Mouse (Mus musculus): ENCODE measurements around the gene AU040320. TPM values are rescaled to one million over a fixed set of nuclear protein-coding genes. Genes with fewer than 3 reads are reported as not detected.

AU040320 gene
- polyA plus RNA-seq, 1 experiment, result 10.1 TPM

DNA sequence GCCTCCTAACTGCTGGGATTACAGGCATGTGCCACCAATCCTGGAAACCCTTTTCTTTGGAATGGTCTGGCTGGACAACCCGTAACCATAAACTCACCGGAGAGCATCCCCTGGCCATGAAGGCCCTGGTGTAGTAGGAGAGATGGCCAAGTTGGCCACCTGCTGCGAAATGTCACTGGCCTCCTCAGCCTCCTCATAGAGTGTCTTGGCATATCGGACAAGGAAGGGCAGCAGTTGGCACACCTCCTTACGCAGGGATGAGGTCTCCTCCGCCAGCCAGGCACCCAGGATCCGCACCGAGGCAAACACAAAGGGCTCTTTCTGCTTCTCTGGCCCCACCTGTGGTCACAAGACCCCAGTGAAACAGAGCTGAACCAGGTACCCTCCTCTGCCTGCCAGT is 5.0 kb upstream of the AU040320 start:
- H3K36me3 ChIP-seq (ENCODE audit: control insufficient read depth, insufficient read depth, low read length, poor library complexity, severe bottlenecking), result no peaks in the 10 kb centered on the region; the same call in 1 of the 2 replicates

GRCm38 (mm10) chr4:126749553-126749952 is 3.8 kb upstream of the AU040320 start:
- TF ChIP-seq CTCF (IDR thresholded peaks at IDR 0.05; ENCODE audit: low read depth, low read length) (no peak), EP300 (IDR thresholded peaks at IDR 0.05; ENCODE audit: insufficient read depth, low read depth, low read length) (no peak), POLR2A (IDR thresholded peaks at IDR 0.05; ENCODE audit: insufficient read depth, low read length) (no peak)
- no peak overlapping the region for H3K9ac ChIP-seq (ENCODE audit: low read depth, poor library complexity, severe bottlenecking)
- no peaks in the 10 kb centered on the region for H3K27me3 ChIP-seq (ENCODE audit: control insufficient read depth, insufficient read depth, low read length, poor library complexity, severe bottlenecking)
- no peak overlapping the region for H3K4me3 ChIP-seq (ENCODE audit: low read depth, low read length)
- peaks cover 2% of the 10 kb centered on the region for H3K4me1 ChIP-seq (ENCODE audit: control insufficient read depth, insufficient read depth, low read length)
- H3K27ac ChIP-seq (ENCODE audit: insufficient read depth, low read length), result no peak overlapping the region
- H3K9me3 ChIP-seq (replicated peaks; ENCODE audit: control insufficient read depth, insufficient read depth, low read length, poor library complexity, severe bottlenecking), result no peaks in the 10 kb centered on the region
- no peaks in the 10 kb centered on the region; the same call in 1 of the 2 replicates for H3K36me3 ChIP-seq (ENCODE audit: control insufficient read depth, insufficient read depth, low read length, poor library complexity, severe bottlenecking)

More for the DNA sequence above, 5.0 kb upstream of the AU040320 start:
- Histone ChIP-seq H3K9me3 (replicated peaks; ENCODE audit: control insufficient read depth, insufficient read depth, low read length, poor library complexity, severe bottlenecking) (no peaks in the 10 kb centered on the region), H3K4me1 (ENCODE audit: control insufficient read depth, insufficient read depth, low read length) (peaks cover 2% of the 10 kb centered on the region), H3K27me3 (ENCODE audit: control insufficient read depth, insufficient read depth, low read length, poor library complexity, severe bottlenecking) (no peaks in the 10 kb centered on the region), H3K27ac (ENCODE audit: insufficient read depth, low read length) (no peak overlapping the region), H3K4me3 (ENCODE audit: low read depth, low read length) (no peak overlapping the region), H3K9ac (ENCODE audit: low read depth, poor library complexity, severe bottlenecking) (no peak overlapping the region)
- TF ChIP-seq CTCF (IDR thresholded peaks at IDR 0.05; ENCODE audit: low read depth, low read length), result no peak
- TF ChIP-seq EP300 (IDR thresholded peaks at IDR 0.05; ENCODE audit: insufficient read depth, low read depth, low read length), result no peak
- no peak for TF ChIP-seq POLR2A (IDR thresholded peaks at IDR 0.05; ENCODE audit: insufficient read depth, low read length)

GRCm38 (mm10) chr4:126750046-126750683 is 3.2 kb upstream of the AU040320 start:
- Histone ChIP-seq H3K4me1 (ENCODE audit: control insufficient read depth, insufficient read depth, low read length) (peaks cover 2% of the 10 kb centered on the region), H3K27ac (ENCODE audit: insufficient read depth, low read length) (no peak overlapping the region), H3K36me3 (ENCODE audit: control insufficient read depth, insufficient read depth, low read length, poor library complexity, severe bottlenecking) (no peaks in the 10 kb centered on the region; the same call in 1 of the 2 replicates), H3K9me3 (replicated peaks; ENCODE audit: control insufficient read depth, insufficient read depth, low read length, poor library complexity, severe bottlenecking) (no peaks in the 10 kb centered on the region), H3K9ac (ENCODE audit: low read depth, poor library complexity, severe bottlenecking) (no peak overlapping the region), H3K4me3 (ENCODE audit: low read depth, low read length) (no peak overlapping the region), H3K27me3 (ENCODE audit: control insufficient read depth, insufficient read depth, low read length, poor library complexity, severe bottlenecking) (no peaks in the 10 kb centered on the region)
- TF ChIP-seq POLR2A (IDR thresholded peaks at IDR 0.05; ENCODE audit: insufficient read depth, low read length) (no peak), EP300 (IDR thresholded peaks at IDR 0.05; ENCODE audit: insufficient read depth, low read depth, low read length) (no peak), CTCF (IDR thresholded peaks at IDR 0.05; ENCODE audit: low read depth, low read length) (no peak)

DNA sequence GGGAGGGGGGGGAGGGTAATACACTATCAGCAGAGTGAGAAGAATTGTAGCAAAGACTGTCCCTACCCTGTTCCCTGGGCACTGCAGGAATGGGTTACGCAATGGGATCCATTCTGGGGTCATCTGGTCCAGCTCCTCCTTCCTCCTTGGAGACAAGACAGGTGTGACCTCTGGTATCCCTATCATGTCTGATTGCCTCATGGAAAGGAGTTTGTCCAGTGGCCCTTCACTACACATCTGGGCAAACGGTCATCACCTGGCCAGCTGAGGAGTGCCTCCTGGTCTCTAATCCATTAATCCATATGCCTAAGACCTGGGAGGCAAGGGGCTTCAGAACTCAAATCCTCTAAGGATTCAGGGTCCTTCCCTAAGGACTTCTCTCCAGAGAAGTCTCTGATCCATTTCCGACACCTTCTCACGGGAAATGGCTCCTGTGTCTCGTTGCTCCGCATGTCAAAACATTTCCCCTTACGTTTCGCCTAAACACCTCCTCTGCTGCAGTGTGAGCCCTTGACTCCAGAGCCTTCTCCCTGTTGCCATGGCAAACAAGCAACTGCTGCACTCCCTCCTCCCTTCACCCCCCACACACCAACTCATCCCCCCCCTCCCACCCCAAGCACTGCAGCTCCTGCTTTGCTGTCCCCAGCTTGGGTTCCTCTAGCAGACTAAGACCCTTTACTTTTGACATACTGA is 2.3 kb upstream of the AU040320 start:
- Histone ChIP-seq H3K9ac (ENCODE audit: low read depth, poor library complexity, severe bottlenecking) (no peak overlapping the region), H3K27ac (ENCODE audit: insufficient read depth, low read length) (no peak overlapping the region), H3K27me3 (ENCODE audit: control insufficient read depth, insufficient read depth, low read length, poor library complexity, severe bottlenecking) (no peaks in the 10 kb centered on the region), H3K4me1 (ENCODE audit: control insufficient read depth, insufficient read depth, low read length) (peaks cover 2% of the 10 kb centered on the region), H3K4me3 (ENCODE audit: low read depth, low read length) (no peak overlapping the region), H3K36me3 (ENCODE audit: control insufficient read depth, insufficient read depth, low read length, poor library complexity, severe bottlenecking) (no peaks in the 10 kb centered on the region; the same call in 1 of the 2 replicates), H3K9me3 (replicated peaks; ENCODE audit: control insufficient read depth, insufficient read depth, low read length, poor library complexity, severe bottlenecking) (no peaks in the 10 kb centered on the region)
- TF ChIP-seq POLR2A (IDR thresholded peaks at IDR 0.05; ENCODE audit: insufficient read depth, low read length) (no peak), EP300 (IDR thresholded peaks at IDR 0.05; ENCODE audit: insufficient read depth, low read depth, low read length) (no peak), CTCF (IDR thresholded peaks at IDR 0.05; ENCODE audit: low read depth, low read length) (no peak)

- no peaks in the 10 kb centered on the region for H3K27me3 ChIP-seq (ENCODE audit: control insufficient read depth, insufficient read depth, low read length, poor library complexity, severe bottlenecking)
- no peak overlapping the region for H3K4me3 ChIP-seq (ENCODE audit: low read depth, low read length)
- no peaks in the 10 kb centered on the region; the same call in 1 of the 2 replicates for H3K36me3 ChIP-seq (ENCODE audit: control insufficient read depth, insufficient read depth, low read length, poor library complexity, severe bottlenecking)
- H3K4me1 ChIP-seq (ENCODE audit: control insufficient read depth, insufficient read depth, low read length), result peaks cover 2% of the 10 kb centered on the region
- no peak for TF ChIP-seq EP300 (IDR thresholded peaks at IDR 0.05; ENCODE audit: insufficient read depth, low read depth, low read length)
- TF ChIP-seq CTCF (IDR thresholded peaks at IDR 0.05; ENCODE audit: low read depth, low read length), result no peak
- no peak for TF ChIP-seq POLR2A (IDR thresholded peaks at IDR 0.05; ENCODE audit: insufficient read depth, low read length)
- H3K9ac ChIP-seq (ENCODE audit: low read depth, poor library complexity, severe bottlenecking), result no peak overlapping the region
- no peaks in the 10 kb centered on the region for H3K9me3 ChIP-seq (replicated peaks; ENCODE audit: control insufficient read depth, insufficient read depth, low read length, poor library complexity, severe bottlenecking)
- H3K27ac ChIP-seq (ENCODE audit: insufficient read depth, low read length), result no peak overlapping the region
These were observed 1.8 kb upstream of the AU040320 start for GRCm38 (mm10) chr4:126751556-126752023.

Measured in ES-Bruce4 (cell line).